In genomic region chrX:95175978-95176377, GRCm38 (mm10) we compare ENCODE assay signal across 8 mouse cellular contexts. TPM values are rescaled to one million over a fixed set of nuclear protein-coding genes. Genes with fewer than 3 reads are reported as not detected.
DNase-seq lines count a peak whose midpoint lies in the region; ATAC-seq and TF ChIP-seq lines count a peak whose summit lies in the region.

No protein-coding gene starts in this region.

- WGBS in liver, embryonic 11.5 days = 8% methylated on average over 3 of the region's 3 CpGs

- no peak overlapping the region for H3K4me2 ChIP-seq in liver, embryonic 11.5 days

- H3K27me3 ChIP-seq in liver, embryonic 11.5 days (replicated peaks; ENCODE audit: control insufficient read depth, insufficient read depth, low read length) = no peaks in the 10 kb centered on the region

- peak; percentile 76 for TF ChIP-seq CTCF in left cerebral cortex, adult 2 months (IDR thresholded peaks at IDR 0.05)

- no peaks in the 10 kb centered on the region for H3K4me1 ChIP-seq in liver, embryonic 11.5 days (replicated peaks; ENCODE audit: control insufficient read depth, insufficient read depth, low read length)

- H3K4me3 ChIP-seq in liver, embryonic 11.5 days (ENCODE audit: low read depth, low read length) = no peak overlapping the region
- H3K4me3 ChIP-seq in left cerebral cortex, adult 2 months = no peak overlapping the region

- H3K9me3 ChIP-seq in liver, embryonic 11.5 days (ENCODE audit: control insufficient read depth, low read length) = no peaks in the 10 kb centered on the region

- DNase-seq in liver (peak; percentile 24), NIH3T3 (ENCODE audit: low read depth) (peak; percentile 81)
- no peak for DNase-seq in liver, embryonic 11.5 days (ENCODE audit: low spot score)
- peak; percentile 51 for DNase-seq in cerebellum, adult 11 months
- peak; percentile 52 for DNase-seq in gastrocnemius, postnatal 14 days
- peak; percentile 22 to 48 for DNase-seq in left cerebral cortex, adult 2 months (ENCODE audit: extremely low spot score in 1 of 2, low spot score in 2 of 2)
- DNase-seq in retina, postnatal 7 days (ENCODE audit: low read depth, low spot score) = peak; percentile 25
- DNase-seq in spleen, adult 12 weeks (ENCODE audit: low spot score) = no peak

- intact Hi-C loops in gastrocnemius, postnatal 14 days (cut with DNase I; ENCODE audit: low total_unique reads) = no loop called here
- intact Hi-C loops in left cerebral cortex, adult 2 months (cut with DNase I) = loop anchor here (5.0 kb wide), 1 partner anchor 266 kb away; the partner anchor contains the start of gene Amer1

- ATAC-seq in liver, embryonic 11.5 days (replicated peaks; ENCODE audit: low FRiP score) = no peak

- no peak overlapping the region for H3K27ac ChIP-seq in liver, embryonic 11.5 days (ENCODE audit: low read depth, low read length)
- peak overlapping the region; percentile 60; the same call in 1 of the 2 replicates for H3K27ac ChIP-seq in left cerebral cortex, adult 2 months

- no peaks in the 10 kb centered on the region for H3K36me3 ChIP-seq in liver, embryonic 11.5 days (ENCODE audit: control insufficient read depth, insufficient read depth, low read length)

- H3K9ac ChIP-seq in liver, embryonic 11.5 days (ENCODE audit: low read depth, low read length) = no peak overlapping the region

RNA-seq across cellular contexts. Expression of gene Arhgef9, which starts 20.7 kb away (rescaled TPM):
- 3.6 and 4.5 TPM in 2 replicates for polyA plus RNA-seq in liver, embryonic 11.5 days (2014; fragmentation: Nextera tagmentation; extraction: Ambion mirVana)
- 10 to 100 TPM in 1 of 2 experiments, 1 to 10 TPM in 1; 9.6 to 11.9 TPM for total RNA-seq in gastrocnemius, postnatal 14 days (2021)
- total RNA-seq in left cerebral cortex, adult 2 months (2021) = 100 to 1,000 TPM; 295 to 298 TPM

Comparison
In these comparisons a context has a peak if more than half of its experiments do, and no peak if none do; other contexts are left out.
1. DNase-seq: peak in liver (single experiment), NIH3T3 (single experiment), cerebellum, adult 11 months (single experiment), gastrocnemius, postnatal 14 days (single experiment), left cerebral cortex, adult 2 months (2 of 2) and retina, postnatal 7 days (single experiment); none in liver, embryonic 11.5 days (single experiment) and spleen, adult 12 weeks (single experiment).
2. RNA of gene Arhgef9, which starts 20.7 kb away (total RNA-seq): 295 to 298 TPM in left cerebral cortex, adult 2 months; 9.6 to 11.9 TPM in gastrocnemius, postnatal 14 days; every median in the first group is over 10 times any median in the second.